Mouse (Mus musculus) CH12.LX (cell line): ENCODE data around the gene Maats1.

Source experiments
- CTCF ChIP-seq, 2 experiments: IDR thresholded peaks in 1 of 2; conservative IDR thresholded peaks in 1 of 2; 2 replicates each; pipeline ENCODE4 v1.5.1; 2011 to 2012; ENCODE audit warnings: low read depth in 2 of 2, low read length in 2 of 2, improper control_type of control experiment in 1 of 2, inconsistent platforms in 1 of 2, mild to moderate bottlenecking in 1 of 2, moderate library complexity in 1 of 2
- NELFE ChIP-seq: IDR thresholded peaks from 2 replicates; pipeline ENCODE4 v1.6.1; 2011; ENCODE audit warnings: low read depth, low read length, improper control_type of control experiment

- no peak for TF ChIP-seq NELFE
- TF ChIP-seq CTCF (conservative IDR thresholded peaks at IDR 0.05 in 1 of 2, IDR thresholded peaks at IDR 0.05 in 1 of 2; ENCODE audit: low read depth in 2 of 2, low read length in 2 of 2): no peak
Measured at GRCm38 (mm10) chr16:38326778-38327397, 15.1 kb downstream of the Maats1 start.
